ENCODE assay signal across 12 mouse cellular contexts in genomic region chr13:103211953-103212352, GRCm38 (mm10).
A peak's percentile ranks its signal among the peaks of the same experiment; 100 is the strongest.
DNase-seq lines count a peak whose midpoint lies in the region; ATAC-seq lines count a peak whose summit lies in the region.
"Had no signal": no experiment of that assay in that cellular context is flagged by ENCODE, and none has a peak within 500 bp of the region (broad histone marks: within the 10 kb centered on the region; RNA-seq: fewer than 3 reads in every experiment).

No protein-coding gene starts in this region.

- H3K4me1 ChIP-seq in heart, embryonic 16.5 days (ENCODE audit: control insufficient read depth, insufficient read depth, low read length): peaks cover 3% of the 10 kb centered on the region; the same call in 1 of the 2 replicates
- peaks cover 7% of the 10 kb centered on the region; the same call in 1 of the 2 replicates for H3K4me1 ChIP-seq in stomach, embryonic 15.5 days

- intact Hi-C loops in left cerebral cortex, postnatal 10 days (cut with DNase I): no loop called here

- peak overlapping the region; percentile 6 for H3K4me2 ChIP-seq in heart, embryonic 16.5 days (ENCODE audit: low read depth, low read length)
- H3K4me2 ChIP-seq in stomach, embryonic 15.5 days: peak overlapping the region; percentile 21; the same call in 1 of the 2 replicates
- H3K4me2 ChIP-seq: limb, embryonic 12.5 days had no signal

- H3K9me3 ChIP-seq in heart, embryonic 16.5 days (replicated peaks; ENCODE audit: control insufficient read depth, low read length): no peaks in the 10 kb centered on the region
- H3K9me3 ChIP-seq in stomach, embryonic 15.5 days: no peaks in the 10 kb centered on the region
- H3K9me3 ChIP-seq: limb, embryonic 12.5 days had no signal

- no peak overlapping the region for H3K4me3 ChIP-seq in heart, embryonic 16.5 days (ENCODE audit: low read length)
- no peak overlapping the region for H3K4me3 ChIP-seq in stomach, embryonic 15.5 days (replicated peaks)
- H3K4me3 ChIP-seq: limb, embryonic 12.5 days had no signal

- no peak for DNase-seq in frontal cortex, postnatal 14 days (ENCODE audit: low spot score in 2 of 2)
- DNase-seq in left cerebral cortex, adult 18-20 months (ENCODE audit: low spot score in 2 of 2): peak; percentile 36 to 53
- DNase-seq in left cerebral cortex, postnatal 10 days (ENCODE audit: extremely low spot score in 1 of 2, low spot score in 2 of 2): no peak
- DNase-seq in urinary bladder, adult 18-20 months (ENCODE audit: low spot score in 2 of 2): no peak
- no peak for DNase-seq in adrenal gland, adult 18-20 months (ENCODE audit: low spot score in 2 of 2)
- DNase-seq: cerebellum, adult 9-10 months; thymus, postnatal 36 days had no signal

- WGBS in heart, embryonic 16.5 days: 46% methylated on average over 6 of the region's 6 CpGs
- 30% methylated on average over 6 of the region's 6 CpGs for WGBS in stomach, embryonic 15.5 days

- no peaks in the 10 kb centered on the region for H3K27me3 ChIP-seq in heart, embryonic 16.5 days (ENCODE audit: control insufficient read depth, insufficient read depth, low read length)
- H3K27me3 ChIP-seq in stomach, embryonic 15.5 days (replicated peaks): no peaks in the 10 kb centered on the region
- H3K27me3 ChIP-seq: limb, embryonic 12.5 days; Patski had no signal

- H3K27ac ChIP-seq in heart, embryonic 16.5 days (ENCODE audit: low read length): peak overlapping the region; percentile 45
- peak overlapping the region; percentile 68 for H3K27ac ChIP-seq in stomach, embryonic 15.5 days
- H3K27ac ChIP-seq: limb, embryonic 12.5 days had no signal

- H3K9ac ChIP-seq in heart, embryonic 16.5 days (ENCODE audit: low read length): no peak overlapping the region
- H3K9ac ChIP-seq in stomach, embryonic 15.5 days: no peak overlapping the region
- H3K9ac ChIP-seq: limb, embryonic 12.5 days had no signal

- no peaks in the 10 kb centered on the region for H3K36me3 ChIP-seq in heart, embryonic 16.5 days (ENCODE audit: control insufficient read depth, insufficient read depth)
- no peaks in the 10 kb centered on the region for H3K36me3 ChIP-seq in stomach, embryonic 15.5 days
- H3K36me3 ChIP-seq: limb, embryonic 12.5 days had no signal

- peak; percentile 51 for ATAC-seq in frontal cortex, adult (ENCODE audit: low TSS enrichment)
- ATAC-seq in heart, embryonic 16.5 days (replicated peaks; ENCODE audit: extremely low read depth, insufficient read depth, low FRiP score): peak; percentile 24; the same call in 1 of the 2 replicates
- no peak for ATAC-seq in stomach, embryonic 15.5 days (ENCODE audit: insufficient read depth, low FRiP score, low read depth)

Comparison
In these comparisons a context has a peak if more than half of its experiments do, and no peak if none do; other contexts are left out.
1. DNase-seq: peak in left cerebral cortex, adult 18-20 months (2 of 2); none in frontal cortex, postnatal 14 days (0 of 2), left cerebral cortex, postnatal 10 days (0 of 2), urinary bladder, adult 18-20 months (0 of 2) and adrenal gland, adult 18-20 months (0 of 2).